Mouse (Mus musculus) midbrain, embryonic 13.5 days (tissue): Measurements from ENCODE around the gene Iscu. TPM values are rescaled to one million over a fixed set of nuclear protein-coding genes. Genes with fewer than 3 reads are reported as not detected.

Experiments
- ATAC-seq: fragments of 200-750 bp; cut with Nextera tagmentation; 2 replicates; pipeline ENCODE4 v1.8.0; 2017; ENCODE audit warnings: mild to moderate bottlenecking, moderate TSS enrichment, moderate library complexity
- H3K27ac ChIP-seq: fragments of 300-500 bp; sonication (generic); 2 replicates; pipeline ENCODE4 v1.5.1; 2015; ENCODE audit warnings: inconsistent platforms, mild to moderate bottlenecking, moderate library complexity
- H3K27me3 ChIP-seq: fragments of 300-500 bp; sonication (generic); 2 replicates; pipeline ENCODE4 v1.6.1; 2015; ENCODE audit warnings: mild to moderate bottlenecking, inconsistent platforms
- H3K36me3 ChIP-seq: fragments of 300-500 bp; sonication (generic); 2 replicates; pipeline ENCODE4 v1.6.1; 2015; ENCODE audit warnings: mild to moderate bottlenecking, inconsistent platforms
- H3K4me1 ChIP-seq: fragments of 300-500 bp; sonication (generic); replicated peaks from 2 replicates; pipeline ENCODE4 v1.6.1; 2015; ENCODE audit warnings: inconsistent platforms
- H3K4me2 ChIP-seq: fragments of 300-500 bp; sonication (generic); replicated peaks from 2 replicates; pipeline ENCODE4 v1.6.1; 2015; ENCODE audit warnings: moderate library complexity, mild to moderate bottlenecking, inconsistent platforms
- H3K4me3 ChIP-seq: fragments of 300-500 bp; sonication (generic); replicated peaks from 2 replicates; pipeline ENCODE4 v1.5.1; 2015; ENCODE audit warnings: mild to moderate bottlenecking, inconsistent platforms
- H3K9ac ChIP-seq: fragments of 300-500 bp; sonication (generic); replicated peaks from 2 replicates; pipeline ENCODE4 v1.6.1; 2015; ENCODE audit warnings: mild to moderate bottlenecking, inconsistent platforms
- H3K9me3 ChIP-seq: fragments of 300-500 bp; sonication (generic); 2 replicates; pipeline ENCODE4 v1.6.1; 2016; ENCODE audit warnings: mild to moderate bottlenecking, inconsistent platforms
- WGBS: fragments of 180-500 bp; shearing (Covaris S2); methylation state at CpG from one replicate; pipeline ENCODE4 v1.1.7; 2015; 5-methylcytosine and 5-hydroxymethylcytosine counted together
- polyA plus RNA-seq: library from polyadenylated mRNA; unstranded; fragments of >200 nt; fragmentation: Nextera tagmentation; extraction: Ambion mirVana; gene quantifications from 2 replicates; pipeline ENCODE4 v1.2.1, GENCODE M21; 2015

Gene Iscu
- polyA plus RNA-seq: 93.0 and 101 TPM in 2 replicates

DNA sequence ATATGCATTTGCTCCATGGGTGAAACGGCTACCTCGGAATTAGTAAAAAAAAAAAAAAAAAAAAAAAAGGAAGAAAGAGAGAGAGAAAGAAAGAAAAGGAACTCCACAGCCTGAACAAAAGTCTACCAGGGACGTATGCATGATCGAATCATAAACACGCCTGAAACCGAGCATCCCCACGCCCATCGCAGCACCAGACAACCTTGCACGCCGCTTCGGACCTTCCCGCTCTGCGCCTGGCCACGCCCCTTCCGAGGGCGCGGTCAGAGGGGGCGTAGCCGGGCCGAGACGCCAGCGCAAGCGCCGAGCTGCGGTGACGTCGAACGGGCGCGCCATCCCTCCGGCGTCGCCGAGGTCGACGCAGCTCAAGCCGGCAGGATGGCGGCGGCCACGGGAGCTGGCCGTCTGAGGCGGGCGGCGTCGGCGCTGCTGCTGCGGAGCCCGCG, at the start of gene Iscu, which contains the start of gene Sart3:
Gene Iscu (plus strand): TSS at position 299 of the 446 bp plus-strand sequence.
Gene Sart3 (minus strand): TSS at position 61 of the 446 bp plus-strand sequence.
- H3K9ac ChIP-seq: peak within 1 kb of the TSS; percentile 88
- peak within 1 kb of the TSS; percentile 86 for H3K4me3 ChIP-seq
- peak; percentile 85 for ATAC-seq
- H3K9me3 ChIP-seq: no peaks in the 10 kb centered on the region
- peaks cover 47% of the 10 kb centered on the region for H3K36me3 ChIP-seq
- H3K4me2 ChIP-seq: peak within 1 kb of the TSS; percentile 96
- H3K27ac ChIP-seq: peak within 1 kb of the TSS; percentile 95
- peaks cover 35% of the 10 kb centered on the region for H3K4me1 ChIP-seq
- under 1% methylated on average over 47 of the region's 49 CpGs for WGBS
- H3K27me3 ChIP-seq: no peaks in the 10 kb centered on the region

DNA sequence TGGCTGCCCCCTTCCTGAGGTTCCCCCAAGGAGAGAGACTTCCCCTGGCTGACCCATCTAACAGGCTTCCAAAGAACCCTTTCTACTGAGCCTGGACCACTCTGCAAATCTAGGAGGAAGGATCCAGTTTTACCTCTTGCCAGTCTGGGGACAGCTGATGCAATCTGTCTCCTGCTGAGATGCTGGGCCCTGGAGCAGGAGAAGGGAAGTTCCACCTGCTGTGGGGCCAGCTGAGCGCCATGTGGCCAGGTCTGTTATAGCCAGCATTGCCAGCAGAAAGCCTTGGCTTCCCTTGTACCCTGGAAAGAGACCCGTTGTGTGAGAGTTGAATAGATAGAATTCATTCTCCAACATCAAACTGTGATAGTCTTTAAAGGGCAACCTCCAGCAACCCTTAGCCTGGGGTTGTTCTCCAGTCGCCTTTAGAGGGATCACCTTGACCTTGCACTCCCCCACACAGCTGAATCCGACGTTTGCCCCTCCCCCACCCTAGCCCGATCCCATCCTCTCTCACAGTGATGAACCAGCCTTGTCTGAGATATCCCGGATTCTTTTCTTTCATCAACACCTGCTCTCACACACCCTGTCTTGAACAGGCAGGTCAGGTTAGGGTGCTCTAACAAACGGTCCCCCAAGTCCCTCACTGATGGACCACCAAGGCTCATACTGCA, 48.8 kb upstream of the Iscu start:
- Histone ChIP-seq H3K4me1 (peaks cover 24% of the 10 kb centered on the region), H3K9ac (no peak overlapping the region), H3K27ac (no peak overlapping the region), H3K36me3 (no peaks in the 10 kb centered on the region), H3K4me3 (no peak overlapping the region), H3K4me2 (no peak overlapping the region), H3K27me3 (no peaks in the 10 kb centered on the region), H3K9me3 (no peaks in the 10 kb centered on the region)
- WGBS: 36% methylated on average over 8 of the region's 8 CpGs
- peak; percentile 34 for ATAC-seq

DNA sequence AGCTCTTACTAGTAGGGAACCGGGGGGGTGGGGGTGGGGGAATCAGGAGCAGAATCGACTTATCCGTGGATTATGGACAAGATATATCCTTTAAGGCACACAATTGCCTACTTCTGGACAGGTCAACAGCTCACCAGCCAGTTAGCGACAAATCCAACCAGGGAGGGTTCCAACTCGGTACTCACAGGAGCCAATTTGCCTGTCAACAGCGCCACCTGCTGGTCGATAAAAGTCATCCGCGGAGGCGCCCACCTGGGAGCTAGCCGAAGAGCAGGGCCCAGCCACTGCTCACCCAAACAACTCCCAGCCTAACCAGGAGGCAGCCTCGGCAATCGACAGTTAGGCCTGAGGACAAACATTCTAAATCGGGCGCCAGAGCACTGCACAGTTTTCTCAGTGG, 48.1 kb upstream of the Iscu start, which contains the start of gene 1700069L16Rik:
Gene 1700069L16Rik (minus strand): TSS at position 327 of the 400 bp plus-strand sequence.
- Histone ChIP-seq H3K27ac (no peak within 1 kb of the TSS), H3K9ac (no peak within 1 kb of the TSS), H3K36me3 (no peaks in the 10 kb centered on the region), H3K4me2 (no peak within 1 kb of the TSS), H3K4me1 (peaks cover 18% of the 10 kb centered on the region), H3K9me3 (no peaks in the 10 kb centered on the region), H3K27me3 (no peaks in the 10 kb centered on the region), H3K4me3 (no peak within 1 kb of the TSS)
- peak; percentile 80 for ATAC-seq
- 6% methylated on average over 15 of the region's 15 CpGs for WGBS

DNA sequence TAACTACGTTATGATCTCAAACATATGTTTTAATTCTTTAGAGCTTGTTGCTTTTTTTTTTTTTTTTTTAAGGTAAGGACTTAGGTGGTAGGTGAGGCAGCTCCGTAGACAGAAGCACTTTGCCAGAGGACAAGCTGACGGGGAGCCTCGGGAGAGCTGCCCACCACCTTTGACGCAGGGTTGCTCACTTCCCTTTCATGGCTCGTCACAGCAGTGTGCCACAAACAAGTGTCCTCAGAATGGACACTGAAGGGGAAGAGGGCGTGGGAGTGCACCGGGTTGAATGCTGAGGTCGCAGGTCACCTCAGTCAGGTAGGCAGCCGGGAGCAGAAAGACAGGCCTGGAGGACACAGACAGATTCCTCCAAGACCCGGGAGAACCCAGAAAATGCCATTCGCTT, 47.1 kb upstream of the Iscu start:
- no peaks in the 10 kb centered on the region for H3K36me3 ChIP-seq
- WGBS: 61% methylated on average over 12 of the region's 12 CpGs

DNA sequence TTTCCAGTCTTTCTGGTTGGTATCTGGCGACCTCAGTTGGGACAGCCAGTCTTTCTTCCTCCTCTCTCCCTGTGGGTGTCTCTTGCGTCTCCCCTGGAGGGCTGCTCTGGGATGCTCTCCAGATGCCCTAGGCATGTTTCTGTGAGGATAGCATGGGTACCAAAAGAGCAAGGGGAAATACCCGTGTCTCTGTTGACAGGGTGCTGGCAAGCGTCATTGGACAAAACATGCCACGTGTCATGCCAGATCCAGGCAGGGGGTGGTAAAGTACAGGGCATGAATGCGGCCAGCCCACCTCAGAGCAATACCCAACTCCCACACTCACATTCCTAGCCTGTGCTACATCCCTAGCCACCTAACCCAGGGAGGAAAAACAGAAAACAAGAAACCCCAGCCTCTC, 45.9 kb upstream of the Iscu start:
- Histone ChIP-seq H3K4me1 (peaks cover 24% of the 10 kb centered on the region), H3K27me3 (no peaks in the 10 kb centered on the region), H3K27ac (no peak overlapping the region), H3K36me3 (no peaks in the 10 kb centered on the region), H3K4me3 (no peak overlapping the region), H3K9ac (no peak overlapping the region), H3K9me3 (no peaks in the 10 kb centered on the region), H3K4me2 (no peak overlapping the region)
- WGBS: 79% methylated on average over 6 of the region's 6 CpGs
- no peak for ATAC-seq

More for the DNA sequence above, 47.1 kb upstream of the Iscu start:
- ATAC-seq: no peak
- Histone ChIP-seq H3K4me3 (no peak overlapping the region), H3K27me3 (no peaks in the 10 kb centered on the region), H3K9me3 (no peaks in the 10 kb centered on the region), H3K4me2 (no peak overlapping the region), H3K4me1 (peaks cover 18% of the 10 kb centered on the region), H3K27ac (no peak overlapping the region), H3K9ac (no peak overlapping the region)

DNA sequence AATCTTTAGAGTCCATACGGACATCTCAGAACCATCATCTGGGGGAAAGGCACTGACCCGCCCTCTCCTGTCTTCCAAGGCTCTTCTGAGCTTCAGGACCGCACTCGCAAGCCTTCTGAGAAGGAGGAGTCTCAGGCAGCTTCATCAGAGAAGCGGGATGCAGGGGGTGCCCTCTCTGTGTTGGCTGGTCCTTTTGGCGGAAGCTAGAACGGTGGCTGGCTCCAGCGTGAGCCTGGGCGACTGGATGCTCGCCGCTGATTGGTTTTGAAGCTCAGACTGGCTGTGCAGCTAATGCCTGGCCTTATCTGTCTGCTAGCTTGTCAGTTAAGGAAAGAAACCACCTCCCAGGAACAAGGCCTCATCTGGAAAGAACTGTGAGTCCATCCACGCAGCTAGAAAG, 45.3 kb upstream of the Iscu start:
- ATAC-seq: no peak
- H3K4me3 ChIP-seq: no peak overlapping the region
- H3K36me3 ChIP-seq: no peaks in the 10 kb centered on the region
- H3K27ac ChIP-seq: no peak overlapping the region
- H3K4me2 ChIP-seq: no peak overlapping the region
- no peaks in the 10 kb centered on the region for H3K9me3 ChIP-seq
- peaks cover 24% of the 10 kb centered on the region for H3K4me1 ChIP-seq
- H3K9ac ChIP-seq: no peak overlapping the region
- WGBS: 75% methylated on average over 12 of the region's 12 CpGs
- no peaks in the 10 kb centered on the region for H3K27me3 ChIP-seq

DNA sequence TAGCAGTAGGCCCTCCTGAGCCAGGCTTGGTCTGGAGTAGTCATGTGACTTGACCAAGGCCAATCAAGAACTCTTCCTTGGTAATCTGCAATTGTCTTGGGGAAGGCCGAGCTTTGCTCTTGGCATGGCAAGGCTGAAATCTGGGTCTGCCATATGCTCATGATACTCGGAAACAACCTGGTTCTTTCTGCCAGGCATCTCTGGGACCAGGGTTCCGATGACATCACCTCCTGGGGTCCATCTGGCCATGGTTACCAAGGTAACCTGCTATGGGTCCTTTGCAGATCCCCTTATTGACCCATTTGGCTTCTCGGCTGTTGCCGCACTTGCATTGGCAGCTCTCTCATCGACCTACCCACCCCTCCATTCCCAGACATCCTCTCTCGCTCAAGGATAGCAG, 44.5 kb upstream of the Iscu start:
- no peak for ATAC-seq
- H3K4me3 ChIP-seq: no peak overlapping the region
- no peak overlapping the region for H3K4me2 ChIP-seq
- no peaks in the 10 kb centered on the region for H3K9me3 ChIP-seq
- H3K27me3 ChIP-seq: no peaks in the 10 kb centered on the region
- no peaks in the 10 kb centered on the region for H3K36me3 ChIP-seq
- no peak overlapping the region for H3K27ac ChIP-seq
- no peak overlapping the region for H3K9ac ChIP-seq
- peaks cover 24% of the 10 kb centered on the region for H3K4me1 ChIP-seq
- 80% methylated on average over 7 of the region's 7 CpGs for WGBS

DNA sequence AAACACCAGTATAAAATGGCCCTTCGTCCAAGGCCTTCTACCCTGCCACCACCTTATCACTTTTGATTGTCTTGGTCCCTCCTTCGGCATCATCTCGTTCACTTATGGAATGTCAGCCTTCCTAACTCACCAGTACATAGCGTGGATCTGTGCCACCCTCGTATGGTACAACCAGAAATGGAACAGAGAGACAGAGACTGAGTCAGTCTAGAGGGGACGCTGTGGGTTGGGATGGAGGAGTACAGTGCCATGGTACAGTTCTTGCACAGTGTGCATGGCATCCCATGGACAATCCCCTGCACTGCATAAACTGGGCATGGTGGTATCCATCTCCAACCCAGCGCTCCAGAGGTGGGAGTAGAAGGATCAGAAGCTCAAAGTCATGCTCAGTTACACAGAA, 43.9 kb upstream of the Iscu start:
- Histone ChIP-seq H3K4me2 (no peak overlapping the region), H3K4me1 (peaks cover 20% of the 10 kb centered on the region), H3K9me3 (no peaks in the 10 kb centered on the region), H3K27me3 (no peaks in the 10 kb centered on the region), H3K27ac (no peak overlapping the region), H3K9ac (no peak overlapping the region), H3K4me3 (no peak overlapping the region), H3K36me3 (no peaks in the 10 kb centered on the region)
- 89% methylated on average over 7 of the region's 7 CpGs for WGBS
- no peak for ATAC-seq

DNA sequence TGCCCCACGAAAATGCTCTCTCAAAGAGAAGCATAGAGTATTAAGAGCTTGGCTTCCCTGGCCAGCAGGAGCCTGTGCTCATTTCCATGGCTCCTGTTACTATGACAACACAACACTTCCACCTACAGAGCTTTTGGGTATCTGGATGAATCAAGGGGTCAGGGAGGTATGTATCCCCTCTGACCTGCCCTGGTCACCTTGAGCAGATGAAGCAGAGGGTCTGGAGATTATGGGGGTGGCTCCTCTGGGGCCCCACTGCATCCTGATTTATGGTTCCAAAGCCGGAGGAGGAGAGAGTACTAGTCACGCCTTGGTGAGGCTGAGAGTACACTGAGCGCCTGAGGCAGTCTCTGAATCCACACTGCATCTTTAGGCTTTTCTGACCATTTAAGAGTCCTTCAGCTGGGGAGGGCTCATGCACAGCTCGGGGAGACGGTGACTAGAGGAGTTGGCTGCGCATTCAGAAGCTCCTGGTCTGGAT, 41.9 kb upstream of the Iscu start:
- H3K4me2 ChIP-seq: no peak overlapping the region
- 0 out of 2 replicates have a peak, but pooled peaks have one; percentile 18 for ATAC-seq
- peaks cover 18% of the 10 kb centered on the region for H3K4me1 ChIP-seq
- 0 out of 2 replicates have a peak overlapping the region, but pooled peaks have one; percentile 29 for H3K9ac ChIP-seq
- WGBS: 53% methylated on average over 7 of the region's 7 CpGs
- H3K27me3 ChIP-seq: no peaks in the 10 kb centered on the region
- H3K36me3 ChIP-seq: no peaks in the 10 kb centered on the region
- H3K27ac ChIP-seq: peak overlapping the region; percentile 25; the same call in 1 of the 2 replicates
- no peaks in the 10 kb centered on the region for H3K9me3 ChIP-seq
- H3K4me3 ChIP-seq: no peak overlapping the region

DNA sequence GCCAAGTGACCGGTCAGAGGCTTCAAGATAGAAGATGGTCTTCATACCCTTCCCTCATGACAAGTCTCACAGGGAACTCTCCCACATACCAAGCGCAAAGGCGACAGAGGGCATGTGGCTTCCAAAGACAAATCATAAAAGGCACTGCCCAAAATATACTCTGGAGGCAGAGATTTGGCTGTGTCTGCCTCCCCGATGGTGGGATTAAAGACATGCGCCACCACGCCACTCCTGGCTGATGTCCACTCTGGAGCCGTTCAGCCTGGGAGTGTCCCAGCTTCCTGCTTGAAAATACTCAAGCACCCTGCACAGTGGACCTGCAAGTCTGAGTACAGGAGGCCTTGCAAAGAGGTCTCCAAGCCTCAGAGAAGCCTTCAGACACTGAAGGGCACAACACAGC, 41.4 kb upstream of the Iscu start:
- Histone ChIP-seq H3K4me1 (peaks cover 19% of the 10 kb centered on the region), H3K9me3 (no peaks in the 10 kb centered on the region), H3K9ac (0 out of 2 replicates have a peak overlapping the region, but pooled peaks have one; percentile 29), H3K27ac (0 out of 2 replicates have a peak overlapping the region, but pooled peaks have one; percentile 6), H3K4me2 (no peak overlapping the region), H3K27me3 (no peaks in the 10 kb centered on the region), H3K4me3 (no peak overlapping the region), H3K36me3 (no peaks in the 10 kb centered on the region)
- ATAC-seq: no peak
- 90% methylated on average over 7 of the region's 7 CpGs for WGBS

DNA sequence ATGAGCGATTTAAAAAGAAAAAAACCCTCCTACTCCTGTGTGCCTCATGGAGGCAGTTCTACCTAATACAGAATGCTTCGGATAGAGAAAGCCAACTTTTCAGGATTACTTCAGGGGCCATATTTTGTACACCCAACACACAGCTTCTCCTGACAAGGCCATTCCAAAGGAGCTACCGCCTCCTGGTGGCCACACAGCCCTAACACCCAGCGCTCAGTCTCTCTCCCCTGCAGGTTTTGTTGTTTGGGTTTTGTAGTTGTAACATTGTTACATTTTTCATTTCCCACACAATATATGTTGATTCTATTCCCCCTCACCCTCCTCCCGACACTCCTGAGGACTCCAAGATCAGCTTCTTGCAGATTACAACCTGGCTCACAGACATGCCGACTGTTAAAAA, 40.4 kb upstream of the Iscu start:
- Histone ChIP-seq H3K27ac (no peak overlapping the region), H3K4me2 (no peak overlapping the region), H3K9me3 (no peaks in the 10 kb centered on the region), H3K4me3 (no peak overlapping the region), H3K4me1 (peaks cover 30% of the 10 kb centered on the region), H3K36me3 (no peaks in the 10 kb centered on the region), H3K9ac (no peak overlapping the region), H3K27me3 (no peaks in the 10 kb centered on the region)
- ATAC-seq: no peak
- 41% methylated on average over 6 of the region's 6 CpGs for WGBS

DNA sequence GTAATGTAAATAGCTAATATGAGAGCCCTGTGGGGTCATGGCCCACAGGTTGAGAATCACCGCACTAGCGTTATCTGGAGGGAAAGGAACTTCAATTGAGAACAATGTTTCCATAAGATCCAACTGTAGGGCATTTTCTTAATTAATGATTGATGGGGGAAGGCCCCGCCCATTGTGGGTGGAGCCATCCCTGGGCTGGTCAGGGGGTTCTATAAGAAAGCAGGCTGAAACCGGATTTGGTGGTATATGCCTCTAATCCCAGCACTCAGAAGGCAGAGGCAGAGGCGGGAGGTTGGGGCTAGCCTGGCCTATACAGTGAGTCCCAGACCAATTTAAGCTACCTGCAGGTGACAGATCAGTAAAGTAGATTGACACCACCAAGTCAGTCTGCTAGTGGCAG, 38.2 kb upstream of the Iscu start:
- 66% methylated on average over 5 of the region's 5 CpGs for WGBS
- Histone ChIP-seq H3K9ac (no peak overlapping the region), H3K27me3 (no peaks in the 10 kb centered on the region), H3K4me2 (no peak overlapping the region), H3K4me3 (no peak overlapping the region), H3K27ac (peak overlapping the region; percentile 97; the same call in 1 of the 2 replicates), H3K4me1 (peaks cover 34% of the 10 kb centered on the region), H3K9me3 (no peaks in the 10 kb centered on the region), H3K36me3 (peaks cover 20% of the 10 kb centered on the region)
- ATAC-seq: no peak
